Mouse (Mus musculus) liver, embryonic 18 days (tissue): ENCODE measurements around the gene Cd38. TPM values are rescaled to one million over a fixed set of nuclear protein-coding genes. Genes with fewer than 3 reads are reported as not detected.

Experiments used
- polyA plus RNA-seq: library from polyadenylated mRNA; depleted of rRNA; stranded (reverse); fragments of >200 nt; gene quantifications from 2 replicates; pipeline ENCODE4 v1.2.3, GENCODE M21; 2012; rRNA removed

Gene Cd38
- 10.4 and 11.6 TPM in 2 replicates for polyA plus RNA-seq

GRCm38 (mm10) chr5:43868253-43868652, at the start of gene Cd38:
Gene Cd38 (plus strand): TSS chr5:43868553.

GRCm38 (mm10) chr5:43818695-43819094, 49.7 kb upstream of the Cd38 start, which contains the start of gene Bst1:
Gene Bst1 (plus strand): TSS chr5:43818885.

GRCm38 (mm10) chr5:43821538-43821937, 46.8 kb upstream of the Cd38 start, which contains the start of gene Fbxl5:
Gene Fbxl5 (minus strand): TSS chr5:43821638.

GRCm38 (mm10) chr5:43912844-43913243, 44.5 kb downstream of the Cd38 start, which contains the start of gene Gm7879:
Gene Gm7879 (plus strand): TSS chr5:43913144.

Other genes with a start within 250 kb of the Cd38 start
- gene Cc2d2a, start 206.2 kb upstream of the Cd38 start, polyA plus RNA-seq = 1.6 and 1.7 TPM in 2 replicates
- gene Bst1, start 49.7 kb upstream of the Cd38 start, polyA plus RNA-seq = 2.9 and 3.0 TPM in 2 replicates
- 13.2 and 13.8 TPM in 2 replicates for gene Fbxl5, start 46.9 kb upstream of the Cd38 start, polyA plus RNA-seq
- 0.28 and 0.32 TPM in 2 replicates for gene Gm7879, start 44.6 kb downstream of the Cd38 start, polyA plus RNA-seq
- gene Fgfbp1, start 113.2 kb downstream of the Cd38 start, polyA plus RNA-seq = 8.7 and 12.4 TPM in 2 replicates
- 5.8 and 7.3 TPM in 2 replicates for gene Prom1, start 233.5 kb downstream of the Cd38 start, polyA plus RNA-seq